Mouse (Mus musculus): ENCODE results near the gene Btg3. TPM values are rescaled to one million over a fixed set of nuclear protein-coding genes. Genes with fewer than 3 reads are reported as not detected.
"Not testable (repeated sequence)": the region's sequence is repeated elsewhere in the genome, so short reads cannot be mapped to it uniquely, and the experiment has no call there.

Gene Btg3
- polyA plus RNA-seq, 1 experiment, result 3.5 TPM

- TF ChIP-seq POLR2A (IDR thresholded peaks at IDR 0.05; ENCODE audit: control insufficient read depth, extremely low read depth, insufficient read depth, low read length, poor library complexity) (peak; percentile 75; the same call in 1 of the 2 replicates), CTCF (IDR thresholded peaks at IDR 0.05; ENCODE audit: borderline replicate concordance, control insufficient read depth, extremely low read depth, insufficient read depth, low read length, poor library complexity) (no peak)
- H3K4me3 ChIP-seq (ENCODE audit: control insufficient read depth, insufficient read depth, low read length), result peak overlapping the region; percentile 69
- peaks cover 10% of the 10 kb centered on the region for H3K4me1 ChIP-seq (replicated peaks; ENCODE audit: control insufficient read depth, insufficient read depth, low read length)
- no peaks in the 10 kb centered on the region for H3K27me3 ChIP-seq (ENCODE audit: control insufficient read depth, insufficient read depth, low read length)
- WGBS, result under 1% methylated on average over 93 of the region's 100 CpGs
- peak; percentile 65 for DNase-seq
- H3K36me3 ChIP-seq (ENCODE audit: control insufficient read depth, insufficient read depth, low read length), result no peaks in the 10 kb centered on the region
- peak overlapping the region; percentile 11; the same call in 1 of the 2 replicates for H3K27ac ChIP-seq (ENCODE audit: control insufficient read depth, insufficient read depth, low read length)
Observed at GRCm38 (mm10) chr16:78375821-78376691, 936 bp downstream of the Btg3 start.

GRCm38 (mm10) chr16:78375222-78375621 lies 1.8 kb downstream of the Btg3 start:
- peak; percentile 34 for DNase-seq
- Histone ChIP-seq H3K27me3 (ENCODE audit: control insufficient read depth, insufficient read depth, low read length) (no peaks in the 10 kb centered on the region), H3K4me3 (ENCODE audit: control insufficient read depth, insufficient read depth, low read length) (no peak overlapping the region), H3K27ac (ENCODE audit: control insufficient read depth, insufficient read depth, low read length) (no peak overlapping the region), H3K4me1 (replicated peaks; ENCODE audit: control insufficient read depth, insufficient read depth, low read length) (peaks cover 10% of the 10 kb centered on the region), H3K36me3 (ENCODE audit: control insufficient read depth, insufficient read depth, low read length) (no peaks in the 10 kb centered on the region; the same call in 1 of the 2 replicates)
- 19% methylated on average over 10 of the region's 10 CpGs for WGBS
- TF ChIP-seq POLR2A (IDR thresholded peaks at IDR 0.05; ENCODE audit: control insufficient read depth, extremely low read depth, insufficient read depth, low read length, poor library complexity), result no peak
- TF ChIP-seq CTCF (IDR thresholded peaks at IDR 0.05; ENCODE audit: borderline replicate concordance, control insufficient read depth, extremely low read depth, insufficient read depth, low read length, poor library complexity), result no peak

GRCm38 (mm10) chr16:78373743-78374142 lies 3.2 kb downstream of the Btg3 start:
- 5% methylated on average over 8 of the region's 8 CpGs for WGBS
- H3K27me3 ChIP-seq (ENCODE audit: control insufficient read depth, insufficient read depth, low read length), result no peaks in the 10 kb centered on the region
- no peak overlapping the region for H3K27ac ChIP-seq (ENCODE audit: control insufficient read depth, insufficient read depth, low read length)
- DNase-seq, result peak; percentile 33
- peaks cover 10% of the 10 kb centered on the region for H3K4me1 ChIP-seq (replicated peaks; ENCODE audit: control insufficient read depth, insufficient read depth, low read length)
- H3K4me3 ChIP-seq (ENCODE audit: control insufficient read depth, insufficient read depth, low read length), result no peak overlapping the region
- TF ChIP-seq CTCF (IDR thresholded peaks at IDR 0.05; ENCODE audit: borderline replicate concordance, control insufficient read depth, extremely low read depth, insufficient read depth, low read length, poor library complexity), result no peak
- peaks cover 10% of the 10 kb centered on the region; the same call in 1 of the 2 replicates for H3K36me3 ChIP-seq (ENCODE audit: control insufficient read depth, insufficient read depth, low read length)

GRCm38 (mm10) chr16:78372786-78373185 lies 4.2 kb downstream of the Btg3 start:
- H3K27ac ChIP-seq (ENCODE audit: control insufficient read depth, insufficient read depth, low read length), result no peak overlapping the region
- H3K4me3 ChIP-seq (ENCODE audit: control insufficient read depth, insufficient read depth, low read length), result no peak overlapping the region
- no peak for DNase-seq
- 89% methylated on average over 5 of the region's 5 CpGs for WGBS
- TF ChIP-seq POLR2A (IDR thresholded peaks at IDR 0.05; ENCODE audit: control insufficient read depth, extremely low read depth, insufficient read depth, low read length, poor library complexity), result no peak
- no peak for TF ChIP-seq CTCF (IDR thresholded peaks at IDR 0.05; ENCODE audit: borderline replicate concordance, control insufficient read depth, extremely low read depth, insufficient read depth, low read length, poor library complexity)
- no peaks in the 10 kb centered on the region for H3K27me3 ChIP-seq (ENCODE audit: control insufficient read depth, insufficient read depth, low read length)
- peaks cover 10% of the 10 kb centered on the region for H3K4me1 ChIP-seq (replicated peaks; ENCODE audit: control insufficient read depth, insufficient read depth, low read length)
- peaks cover 16% of the 10 kb centered on the region for H3K36me3 ChIP-seq (ENCODE audit: control insufficient read depth, insufficient read depth, low read length)

GRCm38 (mm10) chr16:78371491-78372046 lies 5.4 kb downstream of the Btg3 start:
- no peak for TF ChIP-seq CTCF (IDR thresholded peaks at IDR 0.05; ENCODE audit: borderline replicate concordance, control insufficient read depth, extremely low read depth, insufficient read depth, low read length, poor library complexity)
- no peak for TF ChIP-seq POLR2A (IDR thresholded peaks at IDR 0.05; ENCODE audit: control insufficient read depth, extremely low read depth, insufficient read depth, low read length, poor library complexity)
- H3K27me3 ChIP-seq (ENCODE audit: control insufficient read depth, insufficient read depth, low read length), result no peaks in the 10 kb centered on the region
- no peak for DNase-seq
- no peak overlapping the region for H3K27ac ChIP-seq (ENCODE audit: control insufficient read depth, insufficient read depth, low read length)
- 83% methylated on average over 7 of the region's 7 CpGs for WGBS
- peaks cover 20% of the 10 kb centered on the region for H3K36me3 ChIP-seq (ENCODE audit: control insufficient read depth, insufficient read depth, low read length)
- H3K4me1 ChIP-seq (replicated peaks; ENCODE audit: control insufficient read depth, insufficient read depth, low read length), result peaks cover 5% of the 10 kb centered on the region; the same call in 1 of the 2 replicates
- no peak overlapping the region for H3K4me3 ChIP-seq (ENCODE audit: control insufficient read depth, insufficient read depth, low read length)

- not testable (repeated sequence) for H3K27me3 ChIP-seq (ENCODE audit: control insufficient read depth, insufficient read depth, low read length); DNase-seq; H3K4me1 ChIP-seq (replicated peaks; ENCODE audit: control insufficient read depth, insufficient read depth, low read length); H3K4me3 ChIP-seq (ENCODE audit: control insufficient read depth, insufficient read depth, low read length); H3K27ac ChIP-seq (ENCODE audit: control insufficient read depth, insufficient read depth, low read length)
- peaks cover 49% of the 10 kb centered on the region for H3K36me3 ChIP-seq (ENCODE audit: control insufficient read depth, insufficient read depth, low read length)
- 95% methylated on average over 9 of the region's 9 CpGs for WGBS
Observed at GRCm38 (mm10) chr16:78364554-78364953, 12.4 kb downstream of the Btg3 start.
